Mouse (Mus musculus): ENCODE results near the gene Mrpl2. TPM values are rescaled to one million over a fixed set of nuclear protein-coding genes. Genes with fewer than 3 reads are reported as not detected.
A peak's percentile ranks its signal among the peaks of the same experiment; 100 is the strongest.

Mrpl2 gene
- 151 and 165 TPM in 2 replicates for polyA plus RNA-seq (2014; fragmentation: Nextera tagmentation; extraction: Ambion mirVana)

DNA sequence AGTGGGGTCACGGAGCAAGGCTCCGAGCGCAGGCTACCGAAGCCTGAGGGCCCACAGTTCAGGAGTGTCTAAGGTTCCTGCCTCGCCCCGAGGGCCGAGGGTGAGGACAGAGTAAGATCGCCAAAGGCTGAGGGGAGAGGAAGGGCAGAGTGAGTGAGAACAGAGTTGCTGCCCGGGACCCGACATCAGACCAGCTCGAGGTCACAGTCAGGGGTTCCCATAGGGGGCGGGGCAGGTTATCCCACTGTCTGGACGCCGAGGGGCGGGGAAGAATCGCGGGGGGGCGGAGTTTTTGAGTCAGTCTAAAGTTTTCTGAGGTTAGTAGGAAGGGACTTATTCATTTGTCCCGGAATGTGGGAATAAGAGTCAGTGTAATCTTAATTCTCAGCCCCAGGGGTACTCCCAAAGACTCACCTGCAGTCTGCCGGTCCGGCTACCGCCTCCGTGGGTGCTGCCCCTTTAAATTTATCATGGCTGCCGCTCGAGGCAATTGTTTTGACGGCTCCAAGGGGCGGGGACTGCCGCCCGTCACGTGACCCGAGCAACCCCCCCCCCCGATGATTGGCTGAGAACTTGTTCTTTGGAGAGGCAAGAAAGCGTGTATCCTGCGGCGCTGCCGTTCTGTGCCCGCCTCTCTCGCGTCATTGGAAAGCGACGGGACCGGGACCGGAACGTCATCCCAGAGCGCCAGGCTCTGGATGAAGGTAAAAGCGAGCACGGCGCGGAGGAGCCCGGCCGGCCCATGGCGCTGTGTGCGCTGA is at the start of gene Mrpl2, which contains the start of gene Klc4:
TSS of gene Mrpl2 (plus strand) at position 669 of the 761 bp plus-strand sequence.
TSS of gene Klc4 (minus strand) at position 462 of the 761 bp plus-strand sequence.
- WGBS = 1% methylated on average over 53 of the region's 53 CpGs
- Histone ChIP-seq H3K27ac (ENCODE audit: low read depth, low read length) (peak within 1 kb of the TSS; percentile 59), H3K27me3 (replicated peaks; ENCODE audit: control insufficient read depth, insufficient read depth, low read length) (no peaks in the 10 kb centered on the region), H3K4me1 (replicated peaks; ENCODE audit: control insufficient read depth, insufficient read depth, low read length) (peaks cover 22% of the 10 kb centered on the region), H3K36me3 (ENCODE audit: control insufficient read depth, insufficient read depth, low read length) (no peaks in the 10 kb centered on the region; the same call in 1 of the 2 replicates), H3K9me3 (ENCODE audit: control insufficient read depth, low read length) (no peaks in the 10 kb centered on the region), H3K4me3 (ENCODE audit: low read depth, low read length) (peak within 1 kb of the TSS; percentile 72), H3K4me2 (peak within 1 kb of the TSS; percentile 86), H3K9ac (ENCODE audit: low read depth, low read length) (peak within 1 kb of the TSS; percentile 84)
- peak; percentile 100 for DNase-seq (ENCODE audit: low spot score)
- ATAC-seq (replicated peaks; ENCODE audit: low FRiP score) = peak; percentile 75

DNA sequence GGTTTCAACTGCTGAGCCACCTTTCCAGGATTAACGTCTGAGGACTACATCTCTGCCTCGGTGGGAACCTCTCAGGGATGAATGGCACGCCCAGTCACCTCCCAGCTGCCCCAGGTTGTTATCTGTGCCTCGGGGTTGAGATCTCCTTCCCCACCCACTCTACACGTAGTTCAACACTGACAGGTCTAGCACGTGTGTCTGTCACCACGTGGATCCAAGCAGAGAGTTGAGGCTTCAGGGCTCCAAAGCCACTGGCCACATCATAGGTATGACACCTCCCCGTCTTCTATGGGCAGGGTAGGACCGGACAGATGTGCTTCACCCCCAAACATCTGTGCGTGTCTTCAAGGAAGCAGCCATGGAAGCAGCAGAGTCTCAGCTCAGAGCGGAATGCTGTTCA is 48.1 kb upstream of the Mrpl2 start:
- H3K9me3 ChIP-seq (ENCODE audit: control insufficient read depth, low read length) = no peaks in the 10 kb centered on the region
- ATAC-seq (replicated peaks; ENCODE audit: low FRiP score) = no peak
- H3K36me3 ChIP-seq (ENCODE audit: control insufficient read depth, insufficient read depth, low read length) = no peaks in the 10 kb centered on the region
- H3K4me1 ChIP-seq (replicated peaks; ENCODE audit: control insufficient read depth, insufficient read depth, low read length) = peaks cover 6% of the 10 kb centered on the region; the same call in 1 of the 2 replicates
- no peak overlapping the region for H3K4me2 ChIP-seq
- 66% methylated on average over 11 of the region's 11 CpGs for WGBS
- H3K9ac ChIP-seq (ENCODE audit: low read depth, low read length) = no peak overlapping the region
- no peak overlapping the region for H3K4me3 ChIP-seq (ENCODE audit: low read depth, low read length)
- no peak overlapping the region for H3K27ac ChIP-seq (ENCODE audit: low read depth, low read length)
- DNase-seq (ENCODE audit: low spot score) = no peak
- no peaks in the 10 kb centered on the region for H3K27me3 ChIP-seq (replicated peaks; ENCODE audit: control insufficient read depth, insufficient read depth, low read length)

DNA sequence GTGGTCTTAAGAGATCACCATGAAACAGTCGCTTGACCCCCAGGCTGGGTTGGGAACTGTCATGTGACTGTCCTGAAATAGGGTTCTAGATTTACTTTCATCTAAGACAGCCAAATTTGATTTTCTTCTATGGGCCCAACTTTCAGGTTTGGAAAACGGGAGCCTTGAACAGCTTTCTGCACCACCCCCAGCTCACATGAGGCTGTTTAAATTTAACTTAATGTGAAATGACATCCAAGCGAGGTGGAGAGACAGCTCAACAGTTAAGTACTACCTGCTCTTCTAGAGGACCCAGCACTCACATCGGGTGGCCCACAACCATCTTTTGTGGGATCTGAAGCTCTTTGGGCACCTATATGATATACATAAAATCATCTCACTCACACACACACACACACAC is 47.1 kb upstream of the Mrpl2 start:
- Histone ChIP-seq H3K4me2 (no peak overlapping the region), H3K9me3 (ENCODE audit: control insufficient read depth, low read length) (no peaks in the 10 kb centered on the region), H3K4me1 (replicated peaks; ENCODE audit: control insufficient read depth, insufficient read depth, low read length) (peaks cover 6% of the 10 kb centered on the region; the same call in 1 of the 2 replicates), H3K4me3 (ENCODE audit: low read depth, low read length) (no peak overlapping the region), H3K27me3 (replicated peaks; ENCODE audit: control insufficient read depth, insufficient read depth, low read length) (no peaks in the 10 kb centered on the region), H3K9ac (ENCODE audit: low read depth, low read length) (no peak overlapping the region), H3K36me3 (ENCODE audit: control insufficient read depth, insufficient read depth, low read length) (no peaks in the 10 kb centered on the region), H3K27ac (ENCODE audit: low read depth, low read length) (no peak overlapping the region)
- DNase-seq (ENCODE audit: low spot score) (no peak), ATAC-seq (replicated peaks; ENCODE audit: low FRiP score) (no peak)
- WGBS = 75% methylated on average over 4 of the region's 4 CpGs

DNA sequence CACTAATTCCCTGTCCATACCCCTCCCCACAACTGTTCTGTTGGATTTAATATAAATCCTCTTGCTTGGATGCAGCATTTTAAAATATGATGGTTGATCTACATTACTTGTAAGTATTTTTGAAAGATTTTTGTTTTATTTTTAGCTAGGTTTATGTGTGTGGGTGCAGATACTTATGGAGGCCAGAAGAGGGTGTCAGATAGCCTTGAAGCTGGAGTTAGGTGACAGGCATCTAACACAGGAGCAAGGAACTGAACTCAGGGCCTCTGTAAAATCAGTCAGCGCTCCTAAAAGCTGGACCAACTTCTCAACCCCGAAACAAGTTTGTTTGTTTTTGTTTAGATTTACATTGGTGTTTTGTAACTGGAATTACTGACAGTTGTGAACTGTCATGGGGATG is 45.5 kb upstream of the Mrpl2 start:
- Histone ChIP-seq H3K27ac (ENCODE audit: low read depth, low read length) (no peak overlapping the region), H3K4me1 (replicated peaks; ENCODE audit: control insufficient read depth, insufficient read depth, low read length) (no peaks in the 10 kb centered on the region), H3K9me3 (ENCODE audit: control insufficient read depth, low read length) (no peaks in the 10 kb centered on the region), H3K27me3 (replicated peaks; ENCODE audit: control insufficient read depth, insufficient read depth, low read length) (no peaks in the 10 kb centered on the region), H3K9ac (ENCODE audit: low read depth, low read length) (no peak overlapping the region), H3K36me3 (ENCODE audit: control insufficient read depth, insufficient read depth, low read length) (no peaks in the 10 kb centered on the region), H3K4me2 (no peak overlapping the region), H3K4me3 (ENCODE audit: low read depth, low read length) (no peak overlapping the region)
- 86% methylated on average over 2 of the region's 2 CpGs for WGBS
- ATAC-seq (replicated peaks; ENCODE audit: low FRiP score) = no peak
- DNase-seq (ENCODE audit: low spot score) = no peak

DNA sequence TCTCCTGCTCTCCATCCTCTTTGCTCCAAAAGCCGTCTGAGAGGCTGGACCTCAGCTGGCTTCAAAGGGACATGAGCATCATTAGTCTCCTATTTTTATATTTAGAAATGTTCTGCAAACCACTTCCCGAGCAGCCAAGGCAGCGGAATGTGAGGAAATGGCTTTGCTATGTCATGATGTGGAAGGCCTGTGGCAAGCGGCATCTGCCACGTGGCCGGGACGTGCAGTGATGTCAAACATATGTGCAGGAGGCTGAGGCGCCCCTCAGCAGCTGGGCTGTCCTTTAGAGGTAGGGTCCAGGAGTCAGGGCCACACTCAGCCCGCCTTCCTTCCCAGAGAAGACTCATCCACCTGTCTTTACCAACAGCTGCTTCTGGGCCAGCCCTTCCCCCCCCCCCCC is 43.8 kb upstream of the Mrpl2 start:
- H3K4me2 ChIP-seq = no peak overlapping the region
- ATAC-seq (replicated peaks; ENCODE audit: low FRiP score) (no peak), DNase-seq (ENCODE audit: low spot score) (no peak)
- H3K9me3 ChIP-seq (ENCODE audit: control insufficient read depth, low read length) = no peaks in the 10 kb centered on the region
- no peak overlapping the region for H3K4me3 ChIP-seq (ENCODE audit: low read depth, low read length)
- 74% methylated on average over 9 of the region's 9 CpGs for WGBS
- H3K27ac ChIP-seq (ENCODE audit: low read depth, low read length) = no peak overlapping the region; the same call in 1 of the 2 replicates
- no peaks in the 10 kb centered on the region for H3K27me3 ChIP-seq (replicated peaks; ENCODE audit: control insufficient read depth, insufficient read depth, low read length)
- H3K4me1 ChIP-seq (replicated peaks; ENCODE audit: control insufficient read depth, insufficient read depth, low read length) = no peaks in the 10 kb centered on the region
- H3K9ac ChIP-seq (ENCODE audit: low read depth, low read length) = no peak overlapping the region
- no peaks in the 10 kb centered on the region for H3K36me3 ChIP-seq (ENCODE audit: control insufficient read depth, insufficient read depth, low read length)

DNA sequence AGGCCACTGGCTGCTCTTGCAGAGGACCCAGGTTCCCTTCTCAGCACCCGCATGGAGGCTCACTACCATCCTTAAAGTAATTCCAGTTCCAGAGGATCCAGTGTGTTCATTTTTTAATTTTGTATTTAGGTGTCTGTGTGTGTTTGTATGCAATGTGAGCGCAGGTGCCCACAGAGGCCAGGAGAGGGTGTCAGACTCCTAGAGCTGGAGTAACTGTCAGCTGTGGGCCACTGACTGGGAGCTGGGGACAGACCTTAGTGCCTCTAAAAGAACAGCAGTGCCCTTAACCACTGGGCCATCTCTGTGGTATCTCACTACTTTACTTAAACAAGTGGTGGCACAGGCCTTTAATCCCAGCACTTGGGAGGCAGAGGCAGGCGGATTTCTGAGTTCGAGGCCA is 42.8 kb upstream of the Mrpl2 start:
- H3K27ac ChIP-seq (ENCODE audit: low read depth, low read length) = no peak overlapping the region
- H3K36me3 ChIP-seq (ENCODE audit: control insufficient read depth, insufficient read depth, low read length) = no peaks in the 10 kb centered on the region
- H3K4me3 ChIP-seq (ENCODE audit: low read depth, low read length) = no peak overlapping the region
- H3K4me2 ChIP-seq = no peak overlapping the region
- ATAC-seq (replicated peaks; ENCODE audit: low FRiP score) (no peak), DNase-seq (ENCODE audit: low spot score) (no peak)
- no peak overlapping the region for H3K9ac ChIP-seq (ENCODE audit: low read depth, low read length)
- WGBS = 90% methylated on average over 4 of the region's 4 CpGs
- H3K27me3 ChIP-seq (replicated peaks; ENCODE audit: control insufficient read depth, insufficient read depth, low read length) = no peaks in the 10 kb centered on the region
- H3K4me1 ChIP-seq (replicated peaks; ENCODE audit: control insufficient read depth, insufficient read depth, low read length) = no peaks in the 10 kb centered on the region
- no peaks in the 10 kb centered on the region for H3K9me3 ChIP-seq (ENCODE audit: control insufficient read depth, low read length)

DNA sequence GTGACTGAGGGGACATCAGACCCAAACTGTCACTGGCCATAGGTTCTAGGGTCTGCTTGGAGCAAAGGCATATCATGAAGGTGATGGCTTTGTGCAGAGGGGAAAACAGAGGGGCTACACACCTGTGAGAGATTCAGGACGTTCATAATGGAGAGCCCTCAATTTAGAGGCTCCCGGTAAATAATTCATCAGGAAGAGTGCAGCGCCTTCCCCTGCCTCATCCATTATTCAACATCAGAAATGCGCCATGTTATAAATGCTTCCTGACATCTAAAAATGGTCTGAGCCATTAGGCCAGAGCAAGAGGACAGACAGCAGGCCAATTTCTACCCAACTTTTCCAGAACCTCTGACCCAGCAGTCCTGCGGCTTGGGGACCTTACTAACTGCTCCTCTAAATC is 40.9 kb upstream of the Mrpl2 start:
- 78% methylated on average over 5 of the region's 5 CpGs for WGBS
- no peak overlapping the region for H3K4me2 ChIP-seq
- H3K4me1 ChIP-seq (replicated peaks; ENCODE audit: control insufficient read depth, insufficient read depth, low read length) = no peaks in the 10 kb centered on the region
- no peaks in the 10 kb centered on the region for H3K9me3 ChIP-seq (ENCODE audit: control insufficient read depth, low read length)
- DNase-seq (ENCODE audit: low spot score) = no peak
- no peak overlapping the region for H3K27ac ChIP-seq (ENCODE audit: low read depth, low read length)
- H3K36me3 ChIP-seq (ENCODE audit: control insufficient read depth, insufficient read depth, low read length) = no peaks in the 10 kb centered on the region
- H3K9ac ChIP-seq (ENCODE audit: low read depth, low read length) = no peak overlapping the region
- no peak for ATAC-seq (replicated peaks; ENCODE audit: low FRiP score)
- no peak overlapping the region for H3K4me3 ChIP-seq (ENCODE audit: low read depth, low read length)
- no peaks in the 10 kb centered on the region for H3K27me3 ChIP-seq (replicated peaks; ENCODE audit: control insufficient read depth, insufficient read depth, low read length)

DNA sequence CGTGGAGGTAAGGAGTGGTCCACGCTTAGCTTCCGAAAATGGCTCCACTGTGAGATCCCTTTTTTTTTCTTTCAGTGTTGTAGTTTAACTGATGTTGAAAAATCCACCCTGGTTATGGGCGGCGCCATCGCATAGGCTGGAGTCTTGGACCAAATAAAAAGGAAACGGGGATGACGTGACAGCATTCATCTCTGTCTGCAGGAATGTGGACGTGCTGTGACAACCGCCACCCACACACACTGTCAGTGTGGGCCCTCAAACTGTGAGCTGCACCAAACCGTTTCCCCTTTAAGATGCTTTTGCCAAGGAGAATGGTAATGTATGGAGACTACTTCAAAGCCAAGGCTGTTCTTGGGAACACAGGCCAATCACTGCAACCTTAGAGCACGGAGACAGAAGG is 40.0 kb upstream of the Mrpl2 start:
- no peaks in the 10 kb centered on the region for H3K9me3 ChIP-seq (ENCODE audit: control insufficient read depth, low read length)
- 85% methylated on average over 12 of the region's 12 CpGs for WGBS
- no peak overlapping the region for H3K9ac ChIP-seq (ENCODE audit: low read depth, low read length)
- H3K27ac ChIP-seq (ENCODE audit: low read depth, low read length) = no peak overlapping the region
- no peaks in the 10 kb centered on the region for H3K27me3 ChIP-seq (replicated peaks; ENCODE audit: control insufficient read depth, insufficient read depth, low read length)
- H3K4me3 ChIP-seq (ENCODE audit: low read depth, low read length) = no peak overlapping the region
- ATAC-seq (replicated peaks; ENCODE audit: low FRiP score) (no peak), DNase-seq (ENCODE audit: low spot score) (no peak)
- no peaks in the 10 kb centered on the region for H3K36me3 ChIP-seq (ENCODE audit: control insufficient read depth, insufficient read depth, low read length)
- H3K4me2 ChIP-seq = no peak overlapping the region
- H3K4me1 ChIP-seq (replicated peaks; ENCODE audit: control insufficient read depth, insufficient read depth, low read length) = no peaks in the 10 kb centered on the region

Measured in liver, embryonic 11.5 days (tissue).